Mouse (Mus musculus): ENCODE results near the gene Tenm4. TPM values are rescaled to one million over a fixed set of nuclear protein-coding genes. Genes with fewer than 3 reads are reported as not detected.
"Not testable (repeated sequence)": the region's sequence is repeated elsewhere in the genome, so short reads cannot be mapped to it uniquely, and the experiment has no call there.

Gene Tenm4
- total and polyA plus RNA-seq, 3 experiments: 9.2 to 15.2 TPM; not detected in 1

DNA sequence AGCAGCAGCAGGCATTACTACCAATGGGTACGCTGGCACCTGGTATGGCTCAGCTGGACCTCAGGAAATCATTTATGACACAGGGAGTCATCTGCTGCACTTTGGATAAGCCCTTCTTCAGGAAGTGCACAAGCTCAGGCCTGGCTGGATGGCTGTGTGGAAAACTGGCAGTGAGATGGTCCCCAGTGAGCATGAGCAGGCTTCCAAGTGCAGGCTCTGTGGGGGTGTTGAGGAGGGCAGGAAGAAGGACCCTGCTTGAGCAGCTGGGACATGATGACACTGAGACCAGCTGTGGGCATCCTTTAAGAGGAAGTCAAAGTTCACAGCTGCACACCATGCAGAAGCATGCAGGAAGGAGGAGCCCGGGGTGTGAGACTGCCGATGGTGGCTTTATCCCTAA, 455.3 kb downstream of the Tenm4 start:
- Histone ChIP-seq H3K27me3 (ENCODE audit: control insufficient read depth in 1 of 2, insufficient read depth in 2 of 2, low read length in 2 of 2) (no peaks in the 10 kb centered on the region; a peak in 1 of 4 replicates), H3K27ac (ENCODE audit: control insufficient read depth, low read depth, low read length) (no peak overlapping the region), H3K79me2 (ENCODE audit: control insufficient read depth, insufficient read depth, low read length, poor library complexity) (no peaks in the 10 kb centered on the region), H3K9ac (ENCODE audit: control insufficient read depth, low read depth, low read length, poor library complexity, severe bottlenecking) (no peak overlapping the region), H3K4me1 (ENCODE audit: control insufficient read depth in 1 of 2, insufficient read depth in 2 of 2, low read length in 2 of 2) (no peaks in the 10 kb centered on the region), H3K9me3 (replicated peaks; ENCODE audit: insufficient read depth, low read length) (no peaks in the 10 kb centered on the region), H3K4me3 (ENCODE audit: control insufficient read depth in 1 of 2, insufficient read depth in 1 of 2, low read depth in 2 of 2, low read length in 2 of 2) (no peak overlapping the region), H3K36me3 (ENCODE audit: control insufficient read depth in 1 of 2, insufficient read depth in 2 of 2, low read length in 2 of 2) (no peaks in the 10 kb centered on the region)
- DNase-seq (ENCODE audit: low read depth, low spot score): no peak
- TF ChIP-seq POLR2AphosphoS2 (IDR thresholded peaks at IDR 0.05; ENCODE audit: low read length) (no peak), KAT2A (conservative IDR thresholded peaks at IDR 0.05; ENCODE audit: low read depth, low read length) (no peak), GATA1 (IDR thresholded peaks at IDR 0.05; ENCODE audit: low read depth, low read length) (no peak), E2F4 (IDR thresholded peaks at IDR 0.05; ENCODE audit: borderline replicate concordance, low read depth, low read length) (no peak), RAD21 (IDR thresholded peaks at IDR 0.05; ENCODE audit: low read depth, low read length) (no peak)

- peak overlapping the region; percentile 59 for H3K27ac ChIP-seq (ENCODE audit: control insufficient read depth, low read depth, low read length)
- not testable (repeated sequence) for H3K79me2 ChIP-seq (ENCODE audit: control insufficient read depth, insufficient read depth, low read length, poor library complexity); H3K4me3 ChIP-seq (ENCODE audit: control insufficient read depth in 1 of 2, insufficient read depth in 1 of 2, low read depth in 2 of 2, low read length in 2 of 2); H3K4me1 ChIP-seq (ENCODE audit: control insufficient read depth in 1 of 2, insufficient read depth in 2 of 2, low read length in 2 of 2); H3K9ac ChIP-seq (ENCODE audit: control insufficient read depth, low read depth, low read length, poor library complexity, severe bottlenecking); H3K36me3 ChIP-seq (ENCODE audit: control insufficient read depth in 1 of 2, insufficient read depth in 2 of 2, low read length in 2 of 2); H3K9me3 ChIP-seq (replicated peaks; ENCODE audit: insufficient read depth, low read length); H3K27me3 ChIP-seq (ENCODE audit: control insufficient read depth in 1 of 2, insufficient read depth in 2 of 2, low read length in 2 of 2)
- TF ChIP-seq EP300 (IDR thresholded peaks at IDR 0.05; ENCODE audit: low read depth in 1 of 2, low read length in 2 of 2): peak in 1 of 2 experiments; percentile 20; a peak in 1 of 4 replicates
- DNase-seq (ENCODE audit: low read depth, low spot score): peak; percentile 72
Observed at GRCm38 (mm10) chr7:96630551-96630950, 459.5 kb downstream of the Tenm4 start.

- TF ChIP-seq RCOR1 (IDR thresholded peaks at IDR 0.05; ENCODE audit: low read depth, low read length) (no peak), MAZ (IDR thresholded peaks at IDR 0.05; ENCODE audit: low read depth, low read length) (no peak), TCF12 (IDR thresholded peaks at IDR 0.05; ENCODE audit: low read depth, low read length) (no peak), KAT2A (conservative IDR thresholded peaks at IDR 0.05; ENCODE audit: low read depth, low read length) (no peak), POLR2A (IDR thresholded peaks at IDR 0.05; ENCODE audit: control insufficient read depth in 1 of 2, insufficient read depth in 1 of 2, low read depth in 1 of 2, low read length in 2 of 2, poor library complexity in 1 of 2) (no peak), NRF1 (IDR thresholded peaks at IDR 0.05; ENCODE audit: insufficient read depth, low read depth, low read length, poor library complexity, severe bottlenecking) (no peak), ZKSCAN1 (IDR thresholded peaks at IDR 0.05; ENCODE audit: low read depth, low read length) (no peak), ZNF384 (IDR thresholded peaks at IDR 0.05; ENCODE audit: low read depth, low read length) (no peak), HCFC1 (IDR thresholded peaks at IDR 0.05; ENCODE audit: low read depth, low read length) (no peak), POLR2AphosphoS5 (IDR thresholded peaks at IDR 0.05; ENCODE audit: borderline replicate concordance, low read depth, low read length) (no peak), MYC (IDR thresholded peaks at IDR 0.05; ENCODE audit: low read depth, low read length) (no peak), EP300 (IDR thresholded peaks at IDR 0.05; ENCODE audit: low read depth in 1 of 2, low read length in 2 of 2) (no peak), SMC3 (IDR thresholded peaks at IDR 0.05; ENCODE audit: low read depth, low read length) (no peak), E2F4 (IDR thresholded peaks at IDR 0.05; ENCODE audit: borderline replicate concordance, low read depth, low read length) (no peak), CHD1 (IDR thresholded peaks at IDR 0.05; ENCODE audit: low read depth, low read length) (no peak), MAX (IDR thresholded peaks at IDR 0.05; ENCODE audit: low read length) (no peak), GABPA (IDR thresholded peaks at IDR 0.05; ENCODE audit: low read depth, low read length) (no peak)
- H3K9ac ChIP-seq (ENCODE audit: control insufficient read depth, low read depth, low read length, poor library complexity, severe bottlenecking): no peak overlapping the region
- no peaks in the 10 kb centered on the region for H3K79me2 ChIP-seq (ENCODE audit: control insufficient read depth, insufficient read depth, low read length, poor library complexity)
- DNase-seq (ENCODE audit: low read depth, low spot score): no peak
- no peaks in the 10 kb centered on the region for H3K36me3 ChIP-seq (ENCODE audit: control insufficient read depth in 1 of 2, insufficient read depth in 2 of 2, low read length in 2 of 2)
- H3K9me3 ChIP-seq (replicated peaks; ENCODE audit: insufficient read depth, low read length): no peaks in the 10 kb centered on the region
- H3K4me3 ChIP-seq (ENCODE audit: control insufficient read depth in 1 of 2, insufficient read depth in 1 of 2, low read depth in 2 of 2, low read length in 2 of 2): no peak overlapping the region
- H3K27ac ChIP-seq (ENCODE audit: control insufficient read depth, low read depth, low read length): no peak overlapping the region
- H3K4me1 ChIP-seq (ENCODE audit: control insufficient read depth in 1 of 2, insufficient read depth in 2 of 2, low read length in 2 of 2): no peaks in the 10 kb centered on the region
- no peaks in the 10 kb centered on the region for H3K27me3 ChIP-seq (ENCODE audit: control insufficient read depth in 1 of 2, insufficient read depth in 2 of 2, low read length in 2 of 2)
Observed at GRCm38 (mm10) chr7:96633008-96633407, 462.0 kb downstream of the Tenm4 start.
